Mouse (Mus musculus) monocyte, adult 2 months (primary cell): ENCODE data around the gene Rab3a.
A peak's percentile ranks its signal among the peaks of the same experiment; 100 is the strongest.

Source experiments
- DNase-seq, 2 experiments: peaks; one replicate each; pipeline ENCODE4 v3.0.0; 2022; ENCODE audit warnings: low spot score in 2 of 2, low read depth in 1 of 2

Gene Rab3a

DNA sequence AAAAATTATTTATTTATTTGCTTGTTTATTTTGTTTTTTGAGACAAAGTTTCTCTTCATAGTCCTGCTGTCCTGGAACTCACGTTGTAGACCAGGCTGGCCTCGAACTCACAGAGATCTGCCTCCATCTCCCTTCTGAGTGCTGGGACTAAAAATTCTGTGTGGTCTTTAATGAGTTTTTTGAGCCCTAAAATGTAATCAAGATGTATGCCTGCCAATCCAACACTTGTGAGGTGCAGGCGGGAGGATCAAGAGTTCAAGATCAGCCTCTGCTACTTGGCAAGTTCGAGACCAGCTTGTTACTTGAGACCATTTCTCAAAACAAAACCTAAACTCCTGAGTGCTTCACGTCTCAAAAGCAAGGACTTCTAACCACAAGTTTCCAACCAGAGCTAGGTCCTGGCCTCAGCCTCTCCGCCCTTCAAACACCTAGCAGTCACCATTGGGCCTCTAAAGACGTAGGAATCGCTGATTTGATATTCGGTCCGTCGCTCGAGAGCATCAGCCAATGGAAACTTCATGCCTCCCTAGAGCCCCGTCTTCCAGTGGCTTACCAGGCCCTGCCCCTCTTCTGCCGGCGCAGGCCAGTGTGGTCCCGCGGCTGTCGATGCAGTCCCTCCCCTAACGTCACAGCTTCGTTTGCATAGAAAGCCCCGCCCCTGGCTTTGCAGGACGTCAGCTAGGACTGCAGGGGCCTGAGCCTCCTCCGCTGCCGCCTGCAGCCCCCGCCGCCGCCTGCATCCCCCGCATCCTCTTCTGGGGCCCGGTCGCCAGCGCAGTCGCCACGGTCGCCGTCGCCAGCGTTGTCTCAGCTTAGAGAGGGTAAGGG is at the start of gene Rab3a:
Rab3a (plus strand) TSS at position 637 of the 828 bp plus-strand sequence.
- DNase-seq: peak; percentile 93 to 94

DNA sequence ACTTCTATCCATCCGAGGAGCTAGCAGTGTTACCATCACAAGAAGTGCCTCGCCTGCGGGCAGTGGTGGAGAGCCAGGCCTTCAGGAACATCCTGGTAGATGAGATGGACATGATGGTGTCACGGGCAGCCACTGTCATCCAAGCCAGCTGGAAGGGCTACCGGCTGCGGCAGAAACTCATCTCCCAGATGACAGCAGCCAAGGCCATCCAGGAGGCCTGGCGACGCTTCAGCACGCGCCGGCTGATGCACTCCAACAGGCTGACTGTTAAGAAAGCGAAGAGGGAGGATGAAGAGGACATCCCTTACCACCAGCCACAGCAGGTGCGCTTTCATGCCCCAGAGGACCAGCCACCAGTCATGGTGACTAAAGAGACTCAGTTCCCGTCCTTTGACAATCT is 46.2 kb upstream of the Rab3a start:
- DNase-seq: no peak

DNA sequence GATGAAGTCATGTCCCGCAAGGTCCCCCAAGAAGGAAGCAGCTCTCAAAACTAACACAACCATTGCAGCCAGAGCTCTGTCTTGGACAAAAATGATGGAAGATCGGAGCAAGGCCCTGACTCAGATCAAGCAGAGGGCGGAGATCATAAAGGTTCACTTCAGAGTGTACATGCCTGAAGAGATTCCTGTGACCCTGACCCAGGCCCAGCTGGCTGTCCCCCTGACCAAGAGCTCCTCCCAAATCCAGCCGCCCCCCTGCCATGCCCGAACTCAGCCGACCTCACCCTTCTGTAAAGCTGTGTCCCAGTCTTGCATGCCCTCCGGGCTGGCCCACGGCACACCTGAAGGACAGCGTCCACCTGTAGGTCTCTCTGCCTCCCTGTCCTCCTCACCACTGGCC is 44.7 kb upstream of the Rab3a start:
- DNase-seq: no peak

DNA sequence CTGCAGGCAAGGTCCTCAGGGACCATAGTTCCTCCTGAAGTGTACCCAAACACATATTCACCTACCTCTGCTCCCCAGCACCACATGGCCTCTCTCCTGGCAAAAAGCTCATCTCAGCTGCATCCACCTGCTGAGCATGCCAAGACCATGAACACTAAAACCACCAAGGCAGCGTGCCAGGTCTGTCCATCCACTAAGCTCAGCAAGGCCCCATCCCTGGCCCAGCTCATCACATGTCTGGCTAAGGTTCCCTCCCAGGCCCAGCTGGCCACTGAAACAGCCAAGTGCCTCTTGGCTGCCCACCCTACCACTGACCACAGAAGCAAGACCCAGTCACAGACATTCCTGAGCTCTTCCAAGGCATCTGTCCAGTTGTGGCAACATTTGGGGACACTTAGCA is 44.2 kb upstream of the Rab3a start:
- no peak for DNase-seq

DNA sequence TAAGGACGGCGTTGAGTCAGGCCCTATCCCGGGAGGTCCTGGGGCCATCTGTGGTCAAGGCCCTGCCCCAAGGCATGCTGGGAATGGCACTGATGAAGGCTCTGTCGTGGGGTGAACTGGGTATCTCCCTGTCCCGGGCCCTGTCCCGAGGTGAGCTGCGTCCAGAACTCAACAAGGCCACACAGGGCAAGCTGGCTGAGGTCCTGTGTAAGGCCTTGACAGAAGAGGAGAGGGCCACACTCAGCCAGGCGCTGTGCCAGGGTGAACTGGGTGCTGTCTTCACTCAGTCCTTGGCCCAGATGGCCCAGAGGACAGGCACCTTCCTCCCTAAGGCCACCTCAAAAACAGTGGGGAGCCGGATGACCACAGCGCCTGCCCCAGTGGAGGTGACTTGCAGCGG is 43.4 kb upstream of the Rab3a start:
- no peak for DNase-seq

DNA sequence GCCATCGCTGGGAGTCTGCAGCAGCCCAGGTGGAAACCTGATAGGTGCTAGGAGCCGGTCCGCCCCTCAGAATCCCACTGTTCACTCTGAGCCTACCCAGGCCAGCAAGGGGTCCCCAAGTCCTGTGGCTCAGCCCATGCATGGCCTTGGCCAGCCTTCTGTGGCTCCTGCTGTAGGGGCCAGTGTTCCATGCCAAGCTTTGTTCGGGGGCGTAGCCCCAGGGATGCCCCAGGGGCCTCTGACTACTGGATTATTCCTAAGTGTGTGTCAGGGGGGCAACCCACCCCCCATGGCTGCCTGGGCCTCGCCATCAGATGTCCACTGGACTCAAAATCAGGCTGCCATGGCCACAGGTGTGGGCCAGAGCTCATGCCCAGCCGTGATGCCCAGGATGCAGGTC is 40.5 kb upstream of the Rab3a start:
- no peak for DNase-seq

DNA sequence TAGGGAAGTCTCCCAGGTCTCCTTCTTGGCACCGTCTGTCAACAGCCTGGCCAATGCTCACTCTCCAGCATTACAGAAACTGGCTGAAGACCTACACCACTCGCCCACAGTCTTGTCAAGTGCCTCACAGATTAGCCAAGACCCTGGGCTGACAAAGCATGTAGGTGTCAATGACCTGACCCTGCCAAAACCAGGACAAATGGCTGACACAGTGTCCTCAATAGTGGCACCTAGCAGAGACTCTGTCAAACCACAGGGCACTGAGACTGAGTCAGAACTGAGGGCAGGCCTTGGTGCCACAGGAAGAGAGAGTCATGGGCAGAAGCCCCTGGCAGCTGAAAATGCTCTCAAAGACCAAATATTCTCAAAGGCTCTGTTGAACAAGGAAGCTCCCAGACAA is 39.4 kb upstream of the Rab3a start:
- DNase-seq: no peak

DNA sequence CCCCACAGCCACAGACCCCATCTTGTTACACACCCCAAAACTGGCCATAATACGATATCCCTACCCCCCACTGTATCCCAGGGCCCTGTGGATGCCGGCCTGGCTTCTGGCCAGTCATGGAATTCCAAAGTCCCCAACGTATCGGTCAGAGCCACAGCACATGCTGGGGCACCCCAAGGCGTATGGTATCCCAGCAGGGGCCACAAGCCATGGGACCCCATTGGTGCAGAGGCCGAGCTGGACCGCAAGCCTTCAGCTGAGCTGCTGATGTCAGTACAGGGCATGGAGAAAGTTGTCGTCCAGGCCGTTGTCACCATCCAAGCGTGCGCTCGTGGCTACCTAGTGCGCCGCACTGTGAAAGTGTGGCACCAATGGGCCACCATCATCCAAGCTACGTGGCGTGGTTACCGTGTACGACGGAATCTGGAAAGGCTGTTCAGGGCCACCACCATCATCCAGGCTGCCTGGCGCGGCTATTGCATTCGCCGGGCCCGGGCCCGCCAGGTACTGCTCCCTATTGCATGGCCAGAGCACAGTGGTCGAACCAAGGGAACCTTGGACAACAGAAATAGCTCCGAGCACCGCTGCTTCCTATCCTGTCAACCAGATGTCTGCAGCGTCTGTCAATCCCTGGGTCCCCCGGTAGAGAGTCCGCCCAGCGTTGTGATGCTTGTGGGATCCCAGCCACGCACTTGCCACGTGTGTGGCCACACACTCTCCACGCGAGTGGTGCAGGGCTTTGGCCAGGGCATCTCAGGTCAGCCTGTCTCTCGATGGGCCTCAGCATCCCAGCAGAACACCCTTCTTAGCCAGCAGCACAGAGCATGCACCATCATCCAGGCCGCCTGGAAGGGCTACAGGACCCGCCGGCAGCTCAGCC is 37.7 kb upstream of the Rab3a start:
- no peak for DNase-seq

DNA sequence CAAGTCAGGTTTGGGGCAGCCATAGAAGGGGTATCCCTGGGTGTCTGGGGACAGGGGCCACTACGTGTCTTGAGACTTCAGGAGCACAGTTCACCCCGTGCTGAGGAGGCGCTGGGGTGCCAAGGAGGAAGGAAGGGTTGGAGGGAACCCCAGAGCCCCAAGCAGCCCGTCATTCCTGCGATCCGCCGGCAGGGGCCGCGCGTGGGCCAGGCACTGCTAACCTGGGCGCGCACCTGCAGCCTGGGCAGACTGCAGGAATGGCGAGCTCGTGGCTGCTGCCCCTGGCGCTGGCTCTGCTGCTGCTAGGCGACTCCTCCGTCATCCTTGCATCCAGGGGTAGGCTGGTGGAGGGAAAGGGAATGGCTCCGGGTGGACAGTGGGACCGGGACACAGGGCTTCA is 36.2 kb upstream of the Rab3a start, which contains the start of gene Gm3336:
Gm3336 (plus strand) TSS at position 247 of the 400 bp plus-strand sequence.
- DNase-seq: no peak

DNA sequence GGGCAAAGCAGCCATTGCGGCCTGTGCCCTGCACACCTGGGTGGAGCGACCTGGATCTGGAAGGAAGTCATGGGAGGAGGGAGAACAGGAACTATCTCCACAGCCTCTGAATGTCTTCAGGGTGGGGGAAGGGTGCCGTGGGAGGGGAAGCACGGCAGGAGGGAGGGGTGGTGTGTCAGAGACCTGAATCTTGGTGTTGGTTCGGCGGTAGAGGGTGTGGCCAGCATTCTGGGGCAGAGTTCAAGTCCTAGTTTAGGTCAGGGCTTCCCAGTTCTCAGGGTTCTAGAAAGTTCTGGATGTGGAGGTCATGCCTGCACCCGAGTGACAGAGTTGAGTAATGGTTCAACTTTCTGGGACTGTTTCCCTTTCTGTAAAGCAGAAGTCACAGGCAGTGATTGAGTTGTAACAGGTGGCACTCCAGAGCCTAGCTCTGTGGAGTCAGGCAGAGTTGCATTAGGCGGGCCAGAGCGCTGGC is 34.6 kb upstream of the Rab3a start:
- peak in 1 of 2 experiments; percentile 65 for DNase-seq

DNA sequence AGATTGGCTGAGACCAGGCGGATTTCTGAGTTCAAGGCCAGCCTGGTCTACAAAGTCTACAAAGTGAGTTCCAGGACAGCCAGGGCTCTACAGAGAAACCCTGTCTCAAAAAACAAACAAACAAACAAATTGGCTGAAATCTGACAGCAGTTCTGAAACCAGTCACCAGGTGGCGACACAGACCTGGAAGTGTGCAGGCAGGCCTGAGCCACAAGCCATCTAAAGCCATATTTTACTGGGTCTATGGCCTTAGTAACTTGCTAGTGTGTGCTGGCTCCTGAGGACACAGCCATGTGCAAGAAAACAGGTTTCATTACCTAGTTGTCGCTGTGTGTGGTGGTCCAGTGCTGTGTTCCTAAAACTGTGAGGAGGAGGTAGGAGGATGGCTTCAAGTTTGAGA is 33.7 kb upstream of the Rab3a start:
- peak in 1 of 2 experiments; percentile 79 for DNase-seq

DNA sequence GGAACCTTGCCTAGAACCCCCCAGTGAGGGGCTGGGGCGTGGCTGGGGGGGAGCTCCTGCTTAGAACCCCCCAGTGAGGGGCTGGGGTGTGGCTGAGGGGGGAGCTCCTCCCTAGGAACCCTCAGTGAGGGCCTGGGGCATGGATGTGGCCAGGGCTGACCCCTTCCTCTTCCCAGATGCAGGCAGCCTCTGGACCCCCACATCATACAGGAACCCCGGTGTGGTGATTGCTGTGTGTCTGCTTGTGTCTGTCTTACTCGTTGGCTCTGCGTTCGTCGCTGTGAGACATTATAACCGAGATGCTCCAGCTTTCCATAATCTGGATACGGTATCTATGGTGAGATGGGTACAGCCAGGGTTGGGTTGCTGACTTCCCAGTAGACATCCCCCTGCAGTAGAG is 32.9 kb upstream of the Rab3a start:
- no peak for DNase-seq

DNA sequence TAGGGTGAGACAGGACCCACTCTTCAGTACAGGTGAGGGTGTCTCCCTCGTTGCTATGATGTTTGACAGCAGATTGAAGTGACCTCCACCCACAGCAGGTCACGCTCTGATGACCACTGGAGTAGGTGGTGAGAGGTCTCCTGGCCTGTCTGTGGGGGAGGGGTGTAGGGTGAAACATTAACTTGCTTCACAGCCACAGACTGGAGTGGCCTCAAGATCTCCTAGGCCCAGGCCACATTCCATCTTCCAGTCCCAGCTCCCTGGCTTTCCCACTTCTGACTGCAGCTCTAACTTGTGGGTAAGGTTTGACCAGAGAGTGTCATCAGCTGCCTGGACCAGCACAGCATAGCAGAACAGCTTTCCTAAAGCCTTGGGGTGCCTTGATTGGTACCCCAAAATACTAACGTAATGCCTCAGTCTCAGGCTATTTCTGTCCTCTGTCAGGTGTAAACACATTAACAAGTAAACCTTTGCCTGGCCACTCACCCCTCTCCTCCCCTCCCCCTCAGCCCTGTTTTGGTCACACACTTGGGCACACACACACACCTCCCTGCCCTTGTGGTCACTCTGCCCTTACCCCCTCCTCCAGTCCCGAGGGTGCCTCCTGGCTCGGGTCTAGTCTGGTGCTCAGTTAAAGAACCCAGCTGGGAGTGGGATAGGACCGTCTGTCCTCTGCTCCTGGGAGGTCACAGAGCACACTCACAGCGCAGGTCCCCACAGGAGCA is 30.8 kb upstream of the Rab3a start, which contains the start of gene Pde4c:
Pde4c (plus strand) TSS at position 235 of the 725 bp plus-strand sequence.
- no peak for DNase-seq

DNA sequence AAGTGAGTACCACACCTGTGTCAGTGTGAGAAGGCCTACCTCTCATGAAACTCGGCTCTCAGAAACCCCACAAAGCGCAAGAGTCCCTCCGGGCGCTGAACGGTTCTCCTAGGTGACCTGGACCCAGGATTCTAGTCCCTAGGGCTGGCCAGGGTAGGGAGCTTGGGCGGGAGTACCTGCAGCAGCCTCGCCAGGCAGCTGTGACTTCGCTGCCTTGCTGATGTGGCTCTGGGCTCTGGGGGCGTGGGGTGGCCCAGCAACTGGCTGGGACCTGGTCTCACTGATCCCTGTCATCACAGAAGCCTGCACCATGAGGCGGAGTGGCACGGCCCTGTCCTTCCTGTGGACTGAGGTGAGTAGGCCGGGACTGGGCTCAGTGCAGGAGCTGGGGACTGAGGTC is 30.3 kb upstream of the Rab3a start:
- no peak for DNase-seq

DNA sequence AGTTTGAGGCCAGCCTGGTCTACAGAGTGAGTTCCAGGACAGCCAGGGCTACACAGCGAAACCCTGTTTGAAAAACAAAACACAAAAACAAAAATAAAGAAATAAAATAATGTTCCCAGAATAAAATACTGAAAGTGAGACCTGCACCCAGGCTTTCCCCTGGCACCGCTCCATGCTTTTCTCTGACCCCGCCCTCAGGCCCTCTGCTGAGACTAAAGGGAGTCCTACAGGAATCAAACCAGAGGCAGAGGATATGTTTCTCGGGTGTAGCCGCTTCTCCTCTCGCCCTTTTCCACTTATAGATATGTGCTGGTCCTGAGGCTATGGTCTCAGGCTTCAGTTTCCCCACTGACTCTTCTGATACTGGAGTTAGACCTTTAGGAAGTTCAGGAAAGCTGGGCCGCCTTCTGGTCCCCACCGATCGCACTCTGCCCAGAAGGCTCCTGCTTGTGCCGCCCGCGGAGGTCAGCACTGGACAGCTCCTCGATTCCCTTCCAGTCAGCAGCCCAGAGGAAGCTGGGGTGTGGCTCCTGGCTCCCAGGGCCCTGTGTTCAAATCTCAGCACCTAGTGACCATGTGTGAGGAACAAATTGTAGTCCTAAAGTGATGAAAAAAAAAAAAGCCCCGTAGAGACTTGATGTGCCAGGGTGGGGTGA is 28.6 kb upstream of the Rab3a start:
- DNase-seq: no peak

DNA sequence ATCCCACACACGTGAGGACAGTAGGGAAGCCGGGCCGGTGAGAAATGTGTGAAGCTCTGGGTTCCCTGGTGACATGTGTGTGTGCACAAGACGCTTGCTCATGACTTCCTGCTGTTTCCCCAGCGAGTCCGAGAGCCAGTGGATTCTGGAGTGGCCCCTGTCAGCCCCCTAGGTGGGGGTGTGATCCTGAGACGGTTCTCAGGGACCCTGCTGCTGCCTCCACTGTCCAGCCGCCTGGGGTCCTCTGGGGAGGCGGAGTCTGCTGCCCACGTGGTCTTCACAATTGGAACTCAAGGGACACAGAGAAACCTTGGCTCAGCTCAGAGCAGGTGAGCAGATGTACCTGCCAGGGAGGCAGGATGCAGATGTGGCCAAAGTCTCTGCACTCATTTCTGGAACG is 27.8 kb upstream of the Rab3a start:
- no peak for DNase-seq

DNA sequence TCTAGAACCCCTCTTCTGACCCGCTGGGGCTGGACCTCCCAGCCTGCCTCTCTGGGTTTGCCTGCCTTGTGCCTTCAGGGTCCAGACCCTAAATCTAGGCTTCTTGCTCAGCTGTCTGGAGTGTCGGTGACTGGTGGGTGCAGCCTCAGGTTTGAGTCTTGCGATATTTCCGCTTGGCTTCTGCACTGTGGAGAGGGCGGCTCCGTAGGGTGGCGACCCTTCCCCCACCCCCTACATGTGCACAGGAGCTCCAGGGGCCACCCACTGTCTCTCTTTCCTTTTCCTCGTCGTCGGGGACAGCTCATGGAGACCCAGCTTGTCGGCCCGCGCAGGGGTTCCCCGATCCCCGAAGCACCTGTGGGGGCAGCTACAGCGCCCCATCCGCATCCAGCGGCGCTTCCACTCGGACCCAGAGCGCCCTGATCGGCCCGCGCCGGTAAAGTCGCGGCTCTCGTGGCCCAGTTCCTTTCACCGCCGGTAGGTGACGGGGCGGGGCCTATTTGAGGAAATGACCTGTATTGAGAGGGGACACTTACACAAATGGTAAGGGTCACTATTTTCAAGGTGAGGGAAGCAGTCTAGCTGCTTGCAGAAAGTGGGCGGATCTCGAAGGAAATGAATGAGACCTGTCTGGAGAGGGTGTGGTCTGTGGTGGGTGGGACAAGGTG is 24.5 kb upstream of the Rab3a start:
- DNase-seq: no peak

DNA sequence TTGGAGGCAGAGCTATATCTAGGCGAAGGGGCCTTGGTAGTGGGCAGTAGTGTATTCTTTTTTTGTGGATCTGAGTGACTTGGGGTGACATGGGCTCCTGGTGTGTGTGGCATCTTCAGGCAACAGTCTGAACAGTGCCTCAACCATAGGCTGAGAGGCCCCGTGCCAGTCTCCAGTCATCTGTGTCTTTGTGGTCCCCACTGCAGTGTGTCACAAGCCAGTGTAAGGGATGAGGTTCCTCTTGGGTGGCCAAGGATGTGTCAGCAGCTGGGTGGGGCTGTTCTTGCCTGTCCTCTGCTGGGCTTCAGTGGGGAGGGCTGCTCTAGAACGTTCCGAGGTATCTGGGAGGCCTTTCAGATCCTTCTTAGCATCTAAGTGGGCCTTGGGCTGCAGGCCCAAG is 23.5 kb upstream of the Rab3a start:
- no peak for DNase-seq

DNA sequence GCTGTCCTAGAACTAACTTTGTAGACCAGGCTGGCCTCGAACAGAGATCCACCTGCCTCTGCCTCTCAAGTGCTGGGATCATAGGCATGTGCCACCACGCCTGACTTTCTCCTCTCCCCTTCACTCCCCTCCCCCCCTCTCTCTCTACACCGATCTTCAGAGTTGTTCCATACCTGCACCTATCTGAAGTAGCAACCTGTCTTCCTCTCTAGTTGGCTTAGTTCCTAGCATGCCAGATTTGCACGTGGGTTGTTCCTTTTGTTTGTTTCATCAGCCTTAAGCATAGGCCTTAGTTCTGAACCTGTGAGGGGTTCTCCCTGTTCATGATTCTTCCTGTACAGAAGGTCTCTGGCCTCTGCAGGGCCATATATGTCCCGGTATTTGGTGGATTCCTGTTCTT is 16.8 kb upstream of the Rab3a start:
- no peak for DNase-seq

DNA sequence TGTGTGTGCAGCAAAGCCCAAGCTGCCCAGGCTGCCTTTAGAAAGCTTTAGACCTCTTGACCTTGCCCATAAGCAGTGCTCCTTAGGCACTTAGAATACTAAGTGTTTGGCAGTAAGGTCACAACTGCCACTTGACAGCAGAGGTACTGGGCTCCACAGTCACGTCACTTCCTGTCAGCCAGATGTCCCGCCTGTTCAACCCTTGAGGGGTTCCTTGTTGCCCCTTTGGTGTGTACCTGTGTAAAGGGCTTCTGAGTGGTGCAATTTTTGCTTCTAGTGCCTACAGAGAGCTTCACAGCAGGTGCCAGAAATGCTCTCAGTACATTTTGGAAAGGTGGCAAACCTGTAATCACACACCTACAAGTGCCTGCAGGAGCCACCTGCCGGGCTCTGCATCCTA is 16.3 kb upstream of the Rab3a start:
- DNase-seq: no peak
